Mouse (Mus musculus) spleen, postnatal 4 days (tissue): ENCODE measurements around the gene Gm20737.
"Not testable (repeated sequence)": the region's sequence is repeated elsewhere in the genome, so short reads cannot be mapped to it uniquely, and the experiment has no call there.

Experiments used
- DNase-seq, 2 experiments: peaks; one replicate each; pipeline ENCODE4 v3.0.0; 2022; ENCODE audit warnings: low spot score in 2 of 2

Gm20737 gene

DNA sequence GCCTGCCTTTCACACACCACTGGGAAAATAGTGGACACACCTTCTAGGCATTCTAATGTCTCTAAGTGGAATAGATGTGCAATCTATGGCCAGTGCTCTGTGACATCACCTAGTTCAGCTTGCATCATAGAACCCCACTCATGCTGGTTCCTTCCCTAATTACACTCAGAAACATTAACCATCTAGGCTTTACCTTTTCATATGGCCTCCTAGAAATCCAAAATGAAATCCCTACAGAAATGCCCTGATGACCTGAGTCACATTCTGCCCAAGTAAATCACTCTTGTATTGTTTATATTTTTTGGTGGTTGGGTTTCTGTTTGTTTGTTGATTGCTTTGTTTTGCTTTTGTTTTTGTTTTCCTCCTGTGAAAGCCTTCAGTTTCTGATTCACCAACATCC, at the start of gene Gm20737:
TSS of gene Gm20737 (minus strand) at position 101 of the 400 bp plus-strand sequence.
- not testable (repeated sequence) for DNase-seq

DNA sequence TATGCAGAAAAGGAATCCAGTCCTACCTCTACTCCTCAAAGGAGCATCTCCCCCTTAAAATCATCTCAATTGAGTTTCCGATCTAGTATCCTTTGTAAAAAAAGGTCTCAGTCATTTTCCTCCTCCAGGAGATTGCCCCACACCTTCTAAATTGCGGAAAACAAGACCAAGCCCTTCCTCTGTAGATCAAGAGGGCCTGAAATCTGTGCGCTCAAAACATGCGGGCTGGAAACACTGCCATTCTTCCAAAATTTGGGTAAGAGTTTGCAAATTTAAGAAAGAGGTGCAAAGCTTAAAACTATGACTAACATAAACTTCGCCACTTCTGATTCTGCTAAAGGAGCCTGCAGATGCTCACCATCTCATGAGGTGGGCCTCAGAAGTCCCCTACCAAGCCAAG, 17.3 kb upstream of the Gm20737 start, which contains the start of gene Gm21775:
TSS of gene Gm21775 (plus strand) at position 301 of the 400 bp plus-strand sequence.
- DNase-seq: not testable (repeated sequence)
